Mouse (Mus musculus) ES-Bruce4 (cell line): ENCODE measurements around the gene Pln. TPM values are rescaled to one million over a fixed set of nuclear protein-coding genes. Genes with fewer than 3 reads are reported as not detected.

Source experiments
- H3K27ac ChIP-seq: 2 replicates; pipeline ENCODE4 v1.5.1; 2012; ENCODE audit warnings: low read length, inconsistent platforms; ENCODE audit not compliant: insufficient read depth
- H3K27me3 ChIP-seq: 2 replicates; pipeline ENCODE4 v1.6.1; 2012; ENCODE audit warnings: mild to moderate bottlenecking, low read length, inconsistent platforms; ENCODE audit not compliant: control insufficient read depth, poor library complexity, insufficient read depth, severe bottlenecking
- H3K36me3 ChIP-seq: 2 replicates; pipeline ENCODE4 v1.6.1; 2012; ENCODE audit warnings: inconsistent platforms, mild to moderate bottlenecking, low read length, moderate library complexity; ENCODE audit not compliant: control insufficient read depth, poor library complexity, insufficient read depth, severe bottlenecking
- H3K4me1 ChIP-seq: one replicate; pipeline ENCODE4 v1.8.1; 2011; ENCODE audit warnings: low read length; ENCODE audit not compliant: control insufficient read depth, insufficient read depth
- H3K4me3 ChIP-seq: 2 replicates; pipeline ENCODE4 v1.5.1; 2011; ENCODE audit warnings: low read depth, mild to moderate bottlenecking, low read length
- H3K9ac ChIP-seq: 2 replicates; pipeline ENCODE4 v1.6.1; 2012; ENCODE audit warnings: low read depth, mild to moderate bottlenecking, inconsistent platforms; ENCODE audit not compliant: poor library complexity, severe bottlenecking
- H3K9me3 ChIP-seq: replicated peaks from 2 replicates; pipeline ENCODE4 v1.6.1; 2012; ENCODE audit warnings: mild to moderate bottlenecking, low read length, inconsistent platforms; ENCODE audit not compliant: control insufficient read depth, poor library complexity, insufficient read depth, severe bottlenecking
- CTCF ChIP-seq: IDR thresholded peaks from one replicate; pipeline ENCODE4 v1.8.1; 2011; ENCODE audit warnings: low read depth, low read length
- EP300 ChIP-seq: IDR thresholded peaks from 2 replicates; pipeline ENCODE4 v1.6.1; 2011; ENCODE audit warnings: low read depth, low read length; ENCODE audit not compliant: insufficient read depth
- POLR2A ChIP-seq: IDR thresholded peaks from one replicate; pipeline ENCODE4 v1.8.1; 2011; ENCODE audit warnings: low read length; ENCODE audit not compliant: insufficient read depth
- polyA plus RNA-seq: library from polyadenylated mRNA; stranded (reverse); fragments of >200 nt; gene quantifications from 2 replicates; pipeline ENCODE4 v1.2.4, GENCODE M21; 2011; ENCODE audit warnings: low read depth; ENCODE audit not compliant: missing spikeins, insufficient read depth, insufficient read length

Pln gene
- polyA plus RNA-seq, 1 experiment, result not detected

DNA sequence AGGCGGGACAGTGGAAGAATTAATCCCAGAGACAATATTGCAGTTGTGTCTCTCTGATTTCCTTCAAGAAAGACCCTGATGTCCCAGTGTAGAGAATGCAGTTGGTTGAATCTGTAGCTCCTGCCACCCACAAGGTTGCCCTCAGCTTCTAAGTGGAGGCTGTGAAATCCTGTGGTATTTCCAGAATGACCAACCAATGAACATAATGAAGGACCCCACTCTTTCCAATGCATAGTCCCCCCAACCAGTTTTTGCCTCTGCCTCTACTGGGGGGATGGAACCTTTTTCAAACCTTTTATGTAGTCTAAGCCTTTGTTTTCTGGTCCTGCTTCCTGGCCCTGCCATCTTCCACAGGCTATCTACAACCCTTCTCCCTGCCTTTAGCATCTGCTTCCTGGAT, 47.4 kb downstream of the Pln start:
- no peak overlapping the region for H3K4me3 ChIP-seq
- TF ChIP-seq CTCF (no peak), POLR2A (no peak), EP300 (no peak)
- no peaks in the 10 kb centered on the region for H3K36me3 ChIP-seq
- H3K27ac ChIP-seq, result no peak overlapping the region
- H3K9ac ChIP-seq, result no peak overlapping the region
- no peaks in the 10 kb centered on the region for H3K4me1 ChIP-seq
- peaks cover 1% of the 10 kb centered on the region; the same call in 1 of the 2 replicates for H3K27me3 ChIP-seq
- H3K9me3 ChIP-seq, result no peaks in the 10 kb centered on the region

GRCm38 (mm10) chr10:53385438-53385837, 48.0 kb downstream of the Pln start:
- Histone ChIP-seq H3K9ac (no peak overlapping the region), H3K4me1 (no peaks in the 10 kb centered on the region), H3K9me3 (no peaks in the 10 kb centered on the region), H3K27me3 (peaks cover 1% of the 10 kb centered on the region; the same call in 1 of the 2 replicates), H3K27ac (no peak overlapping the region), H3K4me3 (no peak overlapping the region), H3K36me3 (no peaks in the 10 kb centered on the region)
- TF ChIP-seq EP300 (no peak), POLR2A (no peak), CTCF (no peak)

- no peaks in the 10 kb centered on the region for H3K9me3 ChIP-seq
- no peaks in the 10 kb centered on the region for H3K36me3 ChIP-seq
- TF ChIP-seq POLR2A, result no peak
- no peak for TF ChIP-seq CTCF
- TF ChIP-seq EP300, result no peak
- no peak overlapping the region for H3K9ac ChIP-seq
- no peaks in the 10 kb centered on the region for H3K27me3 ChIP-seq
- no peak overlapping the region for H3K27ac ChIP-seq
- H3K4me3 ChIP-seq, result no peak overlapping the region
- H3K4me1 ChIP-seq, result no peaks in the 10 kb centered on the region
Measured at GRCm38 (mm10) chr10:53388227-53388920, 50.9 kb downstream of the Pln start.

DNA sequence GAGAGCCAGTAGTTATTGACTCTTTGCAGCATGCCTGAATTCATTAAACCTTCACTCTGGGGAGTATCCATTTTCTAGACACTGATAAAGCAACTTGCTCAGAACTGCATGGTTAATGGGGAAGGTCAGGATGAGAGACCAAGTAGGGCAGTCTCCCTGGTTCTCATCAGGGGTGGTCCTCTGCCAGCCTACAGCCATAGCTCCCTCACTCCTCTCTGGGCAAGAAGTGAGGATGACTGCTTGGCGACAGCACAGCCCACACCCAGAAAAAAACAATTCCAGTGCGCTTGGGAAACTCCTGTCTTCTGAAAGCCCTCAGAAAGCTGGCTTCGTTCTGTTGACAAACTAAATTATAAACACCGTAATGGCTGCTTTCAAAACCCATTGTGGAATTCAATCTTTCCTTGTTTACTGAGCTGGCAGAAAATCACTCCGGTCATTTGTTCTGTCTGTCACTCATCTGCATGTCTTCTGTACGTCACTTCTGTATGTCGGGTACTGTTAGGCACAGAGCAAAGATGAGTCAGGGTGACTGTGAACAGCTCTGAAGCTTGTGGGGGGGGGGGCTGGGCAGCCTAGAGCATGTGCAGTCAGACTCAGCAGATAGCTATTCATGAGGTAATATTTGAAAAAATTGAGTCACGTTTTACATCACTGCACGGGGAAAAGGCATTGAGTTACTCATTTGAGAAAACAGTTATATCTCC, 57.6 kb downstream of the Pln start:
- no peaks in the 10 kb centered on the region for H3K36me3 ChIP-seq
- no peak overlapping the region for H3K4me3 ChIP-seq
- H3K4me1 ChIP-seq, result no peaks in the 10 kb centered on the region
- TF ChIP-seq EP300 (no peak), CTCF (no peak), POLR2A (no peak)
- H3K27me3 ChIP-seq, result no peaks in the 10 kb centered on the region
- H3K9ac ChIP-seq, result no peak overlapping the region
- H3K27ac ChIP-seq, result no peak overlapping the region
- H3K9me3 ChIP-seq, result no peaks in the 10 kb centered on the region

Other genes with a start within 250 kb of the Pln start
- gene Cep85l, start 42.3 kb downstream of the Pln start, polyA plus RNA-seq, result 5.0 and 5.8 TPM in 2 replicates